Mouse (Mus musculus) bone marrow, adult 2 months (tissue): Measurements from ENCODE around the gene Cacna2d4. TPM values are rescaled to one million over a fixed set of nuclear protein-coding genes. Genes with fewer than 3 reads are reported as not detected.
"Not testable (repeated sequence)": the region's sequence is repeated elsewhere in the genome, so short reads cannot be mapped to it uniquely, and the experiment has no call there.

ENCODE experiments used
- H3K27ac ChIP-seq: fragments of 200-500 bp; 2 replicates; pipeline ENCODE4 v1.5.1; 2012; ENCODE audit warnings: low read depth, mild to moderate bottlenecking, control low read depth, inconsistent platforms, low read length; ENCODE audit not compliant: control insufficient read depth, poor library complexity, insufficient read depth
- H3K4me1 ChIP-seq: fragments of 200-500 bp; 2 replicates; pipeline ENCODE4 v1.6.1; 2011; ENCODE audit warnings: low read length; ENCODE audit not compliant: control insufficient read depth, insufficient read depth
- H3K4me3 ChIP-seq: fragments of 200-500 bp; replicated peaks from 2 replicates; pipeline ENCODE3; 2011; ENCODE audit warnings: mild to moderate bottlenecking, low read depth, low read length, control low read depth; ENCODE audit not compliant: control insufficient read depth
- CTCF ChIP-seq: fragments of 200-500 bp; IDR thresholded peaks from 2 replicates; pipeline ENCODE4 v1.5.1; 2011; ENCODE audit warnings: low read length, control low read depth; ENCODE audit not compliant: control insufficient read depth, insufficient read depth
- POLR2A ChIP-seq: fragments of 200-500 bp; IDR thresholded peaks from 2 replicates; pipeline ENCODE4 v1.6.1; 2011; ENCODE audit warnings: low read depth, mild to moderate bottlenecking, control low read depth, low read length, borderline replicate concordance; ENCODE audit not compliant: control insufficient read depth
- WGBS: fragments of 180-500 bp; shearing (Covaris S2); methylation state at CpG from one replicate; pipeline ENCODE4 v1.1.7; 2018; 5-methylcytosine and 5-hydroxymethylcytosine counted together
- polyA plus RNA-seq: library from polyadenylated mRNA; stranded (reverse); fragments of >200 nt; gene quantifications from 2 replicates; pipeline ENCODE4 v1.2.4, GENCODE M21; 2011; ENCODE audit warnings: low replicate concordance; ENCODE audit not compliant: missing spikeins, insufficient read depth, insufficient read length

The Cacna2d4 gene
- polyA plus RNA-seq, 1 experiment, result 7.1 TPM

DNA sequence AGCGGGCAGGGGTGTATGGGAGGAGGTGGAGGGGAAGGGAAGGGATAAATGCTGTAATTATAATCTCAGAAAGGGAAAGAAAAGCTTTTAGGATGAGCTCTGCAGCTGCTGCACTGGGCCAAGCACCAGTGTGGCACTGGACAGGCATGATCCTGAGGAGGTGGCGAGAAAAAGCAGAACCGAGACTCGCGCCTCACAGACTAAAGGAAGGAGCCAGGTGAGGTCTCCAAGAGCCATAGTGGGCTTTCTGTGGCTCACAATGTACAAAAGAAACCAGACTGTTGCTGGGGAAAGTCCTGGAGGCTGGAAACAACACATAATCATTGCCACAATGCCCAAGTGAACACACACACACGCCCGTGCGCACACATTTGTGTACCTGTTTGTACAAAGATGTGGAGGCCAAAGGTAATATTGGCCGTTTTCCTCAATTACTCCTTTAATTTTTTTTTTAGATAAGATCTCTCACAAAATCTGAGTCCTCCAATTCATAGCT, 114.4 kb downstream of the Cacna2d4 start:
- peaks cover 2% of the 10 kb centered on the region; the same call in 1 of the 2 replicates for H3K4me1 ChIP-seq
- no peak overlapping the region for H3K27ac ChIP-seq
- H3K4me3 ChIP-seq, result no peak overlapping the region
- TF ChIP-seq POLR2A, result no peak
- TF ChIP-seq CTCF, result no peak
- WGBS, result 66% methylated on average over 9 of the region's 9 CpGs

- WGBS, result 71% methylated on average over 8 of the region's 8 CpGs
- Histone ChIP-seq H3K4me3 (no peak overlapping the region), H3K4me1 (no peaks in the 10 kb centered on the region), H3K27ac (no peak overlapping the region)
- TF ChIP-seq POLR2A (no peak), CTCF (no peak)
Observed at GRCm38 (mm10) chr6:119351656-119352055, 115.3 kb downstream of the Cacna2d4 start.

- Histone ChIP-seq H3K27ac (no peak overlapping the region), H3K4me3 (no peak overlapping the region), H3K4me1 (no peaks in the 10 kb centered on the region)
- WGBS, result 81% methylated on average over 6 of the region's 6 CpGs
- TF ChIP-seq POLR2A (no peak), CTCF (no peak)
Observed at GRCm38 (mm10) chr6:119352501-119352900, 116.2 kb downstream of the Cacna2d4 start.

DNA sequence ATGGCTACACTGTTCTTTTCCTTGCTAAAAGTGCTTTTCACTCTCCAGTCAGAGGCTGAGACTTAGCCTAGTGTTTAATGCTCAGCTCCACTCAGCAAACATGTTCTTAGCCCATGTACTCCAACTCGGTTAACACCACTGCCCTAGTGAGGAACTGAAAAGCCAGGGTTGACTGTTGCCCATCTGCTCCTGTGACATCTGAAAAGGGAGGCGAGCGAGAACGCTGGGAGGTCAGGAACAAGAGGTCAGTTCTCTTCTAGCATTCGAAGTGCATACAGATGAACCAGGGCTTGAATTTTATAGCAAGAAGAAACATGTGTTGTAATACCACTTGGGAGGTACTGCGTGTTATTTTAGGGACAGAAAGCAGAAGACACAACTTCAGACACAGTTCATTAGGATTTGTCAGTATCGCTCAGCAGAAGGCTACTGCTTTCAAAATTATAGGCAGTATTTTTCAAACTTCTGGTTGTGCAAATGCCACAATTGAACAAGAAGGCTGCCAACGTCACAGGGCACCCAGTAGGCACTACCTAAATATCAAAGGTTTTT, 121.8 kb downstream of the Cacna2d4 start:
- WGBS, result 78% methylated on average over 8 of the region's 8 CpGs
- Histone ChIP-seq H3K4me1 (no peaks in the 10 kb centered on the region; the same call in 1 of the 2 replicates), H3K27ac (no peak overlapping the region), H3K4me3 (no peak overlapping the region)
- no peak for TF ChIP-seq CTCF
- no peak for TF ChIP-seq POLR2A

GRCm38 (mm10) chr6:119360250-119360649, 123.9 kb downstream of the Cacna2d4 start:
- WGBS, result 72% methylated on average over 6 of the region's 6 CpGs
- not testable (repeated sequence) for H3K4me3 ChIP-seq, H3K4me1 ChIP-seq, H3K27ac ChIP-seq

GRCm38 (mm10) chr6:119360925-119361702, 124.8 kb downstream of the Cacna2d4 start:
- H3K4me3 ChIP-seq, result no peak overlapping the region
- no peak for TF ChIP-seq CTCF
- no peak for TF ChIP-seq POLR2A
- no peaks in the 10 kb centered on the region; the same call in 1 of the 2 replicates for H3K4me1 ChIP-seq
- WGBS, result 59% methylated on average over 3 of the region's 3 CpGs
- no peak overlapping the region for H3K27ac ChIP-seq

- 76% methylated on average over 5 of the region's 5 CpGs for WGBS
- no peak for TF ChIP-seq CTCF
- no peak for TF ChIP-seq POLR2A
- Histone ChIP-seq H3K4me1 (no peaks in the 10 kb centered on the region; the same call in 1 of the 2 replicates), H3K27ac (no peak overlapping the region), H3K4me3 (no peak overlapping the region)
Observed at GRCm38 (mm10) chr6:119363593-119363992, 127.3 kb downstream of the Cacna2d4 start.

DNA sequence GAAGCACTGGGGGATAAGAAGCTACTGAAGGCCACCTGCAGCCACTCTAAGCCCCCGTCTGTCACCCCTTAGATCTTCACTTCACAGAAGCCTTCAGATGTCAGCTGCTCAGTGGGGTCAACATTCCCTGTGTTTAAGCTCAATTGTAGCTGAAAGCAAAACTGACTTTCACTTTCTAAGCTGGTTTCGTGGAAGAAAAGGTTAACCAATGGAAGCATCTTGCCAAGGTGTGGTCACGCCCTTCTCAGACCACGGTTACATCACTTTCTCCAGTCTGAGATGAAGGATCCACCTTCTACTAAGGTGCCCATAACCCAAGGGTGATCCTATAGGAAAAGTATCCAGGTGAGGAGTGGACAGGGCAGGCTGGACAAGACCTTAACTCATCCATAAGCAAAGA, 130.5 kb downstream of the Cacna2d4 start:
- not testable (repeated sequence) for H3K4me3 ChIP-seq, H3K27ac ChIP-seq, H3K4me1 ChIP-seq
- 55% methylated on average over 4 of the region's 4 CpGs for WGBS
